Mouse (Mus musculus) urinary bladder, adult 18-20 months (tissue): ENCODE data around the gene Plcd1.

ENCODE experiments used
- DNase-seq, 2 experiments: peaks; one replicate each; pipeline ENCODE4 v3.0.0; 2022; ENCODE audit warnings: low spot score in 2 of 2, mixed read lengths in 2 of 2

Gene Plcd1

GRCm38 (mm10) chr9:119025263-119025662 is 68.0 kb downstream of the Plcd1 start:
- no peak for DNase-seq

- DNase-seq: no peak
Observed at GRCm38 (mm10) chr9:119021731-119022130, 71.6 kb downstream of the Plcd1 start.
